Mouse (Mus musculus) mesoderm, embryonic 11.5 days (tissue): Measurements from ENCODE around the gene Best2.

Experiments
- DNase-seq: peaks from one replicate; pipeline ENCODE4 v3.0.0-alpha.2; 2012; ENCODE audit warnings: low read depth, low spot score

The Best2 gene

DNA sequence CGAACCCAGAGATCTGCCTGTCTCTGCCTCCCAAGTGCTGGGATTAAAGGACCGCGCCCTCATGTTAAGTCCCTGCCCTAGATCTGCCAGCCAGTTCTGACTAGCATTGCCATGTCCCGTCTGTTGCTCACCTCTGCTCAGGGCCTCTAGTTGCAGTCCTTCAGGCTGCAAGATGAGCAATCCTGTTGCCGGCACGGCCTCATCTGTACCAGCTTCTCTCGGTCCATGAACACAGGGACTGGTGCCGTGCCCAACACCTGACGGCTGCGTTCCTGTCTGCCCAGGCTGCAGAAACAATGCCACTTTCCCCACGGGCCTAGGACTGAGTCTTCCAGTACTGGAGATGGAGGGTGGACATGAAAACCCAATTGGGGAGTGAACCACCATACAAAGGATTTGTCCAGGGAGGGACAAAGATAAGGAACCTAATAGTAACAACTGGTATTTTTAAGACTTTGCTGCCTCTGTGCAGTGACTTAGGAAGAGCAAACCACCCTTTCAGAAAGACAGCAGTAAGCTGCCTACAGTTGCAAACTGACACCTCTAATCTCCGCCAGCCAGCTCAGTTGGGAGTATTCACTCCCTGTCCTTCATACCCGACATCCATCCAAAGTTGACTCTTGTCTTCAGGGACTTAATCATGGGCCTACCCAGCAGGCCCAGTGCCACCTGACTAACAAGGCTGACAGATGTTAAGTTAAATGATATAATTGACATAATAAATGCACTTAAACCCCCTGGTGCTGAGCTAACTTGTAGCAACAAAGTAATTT is 46.6 kb downstream of the Best2 start:
- DNase-seq, result no peak

GRCm38 (mm10) chr8:84966603-84967002 is 47.7 kb downstream of the Best2 start:
- DNase-seq, result no peak

DNA sequence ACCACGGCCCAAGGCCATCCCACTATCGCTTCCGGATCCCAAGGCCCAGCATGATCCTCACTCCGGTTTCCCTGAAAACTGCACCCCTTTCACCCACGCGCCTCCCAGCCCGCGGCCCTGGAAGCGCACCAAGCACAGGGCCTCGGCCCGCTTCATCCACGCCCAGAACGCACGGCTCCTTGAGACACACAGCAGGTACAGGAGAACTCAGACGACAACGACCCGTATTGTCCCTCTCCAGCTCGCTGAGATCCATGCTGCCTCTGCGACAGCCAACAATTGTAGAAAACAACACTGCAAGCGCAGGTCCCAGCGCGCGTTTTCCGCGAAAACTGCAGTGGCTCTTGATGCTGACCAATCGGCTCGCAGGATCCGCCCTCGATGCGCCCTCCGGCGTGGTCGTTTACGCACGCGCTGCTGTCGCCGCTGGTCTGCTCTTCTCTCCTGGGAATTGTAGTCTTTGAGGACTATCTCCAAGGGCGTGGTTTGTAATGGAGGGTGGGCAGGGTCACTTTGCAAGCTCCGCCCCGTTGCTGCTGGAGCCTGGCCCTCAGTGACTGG is 48.5 kb downstream of the Best2 start:
- peak; percentile 97 for DNase-seq

- DNase-seq, result no peak
These were observed 50.4 kb downstream of the Best2 start for GRCm38 (mm10) chr8:84963952-84964351.

GRCm38 (mm10) chr8:84959811-84960210 is 54.5 kb downstream of the Best2 start:
- no peak for DNase-seq
